Mouse (Mus musculus): Measurements from ENCODE around the gene Entpd7.

- TF ChIP-seq CTCF (IDR thresholded peaks at IDR 0.05; ENCODE audit: control insufficient read depth, insufficient read depth, low read length) (no peak), POLR2A (IDR thresholded peaks at IDR 0.05; ENCODE audit: borderline replicate concordance, control insufficient read depth, low read depth, low read length) (no peak)
These were observed 29.8 kb upstream of the Entpd7 start for GRCm38 (mm10) chr19:43659632-43660031.
